9 mouse cellular contexts compared by ENCODE assay signal in genomic region chr1:180390321-180390731, GRCm38 (mm10).
DNase-seq lines count a peak whose midpoint lies in the region; ATAC-seq lines count a peak whose summit lies in the region.
"Had no signal": no experiment of that assay in that cellular context is flagged by ENCODE, and none has a peak within 500 bp of the region (broad histone marks: within the 10 kb centered on the region; RNA-seq: fewer than 3 reads in every experiment).

No protein-coding gene starts in this region.

- ATAC-seq in midbrain, embryonic 11.5 days (ENCODE audit: low FRiP score) = no peak

- no peak overlapping the region for H3K4me2 ChIP-seq in midbrain, embryonic 11.5 days

- peaks cover 5% of the 10 kb centered on the region; the same call in 1 of the 2 replicates for H3K4me1 ChIP-seq in midbrain, embryonic 11.5 days (ENCODE audit: control insufficient read depth, insufficient read depth, low read length)

- no peak overlapping the region for H3K9ac ChIP-seq in midbrain, embryonic 11.5 days (ENCODE audit: low read length)
- H3K9ac ChIP-seq: liver, embryonic 14.5 days had no signal

- H3K9me3 ChIP-seq in midbrain, embryonic 11.5 days (ENCODE audit: control insufficient read depth, low read length) = no peaks in the 10 kb centered on the region

- no peak overlapping the region for H3K4me3 ChIP-seq in midbrain, embryonic 11.5 days (ENCODE audit: low read depth, low read length)

- H3K27me3 ChIP-seq in midbrain, embryonic 11.5 days (ENCODE audit: control insufficient read depth, insufficient read depth, low read length) = no peaks in the 10 kb centered on the region

- H3K36me3 ChIP-seq in midbrain, embryonic 11.5 days (ENCODE audit: control insufficient read depth, insufficient read depth, low read length) = no peaks in the 10 kb centered on the region

- DNase-seq in adrenal gland, adult 2 months = peak; percentile 72
- DNase-seq in adrenal gland, adult 18-20 months (ENCODE audit: low spot score in 2 of 2) = no peak
- peak; percentile 76 to 77 for DNase-seq in CD8-positive naive resting alpha-beta T cell, adult 2 months (ENCODE audit: low read depth in 2 of 2, low spot score in 2 of 2)
- peak; percentile 70 for DNase-seq in gastrocnemius, postnatal 25 days
- DNase-seq in lung, postnatal 14 days = peak; percentile 45
- DNase-seq in thymus, postnatal 36 days = peak; percentile 65 to 78
- DNase-seq in left cerebral cortex, adult 9 months (ENCODE audit: low spot score in 2 of 2) = no peak
- DNase-seq in midbrain, embryonic 11.5 days (ENCODE audit: low spot score, missing footprints) = no peak

- 76% methylated on average over 3 of the region's 3 CpGs for WGBS in midbrain, embryonic 11.5 days

- H3K27ac ChIP-seq in midbrain, embryonic 11.5 days (ENCODE audit: low read depth, low read length) = no peak overlapping the region
- H3K27ac ChIP-seq: liver, embryonic 14.5 days had no signal

Comparison
In these comparisons a context has a peak if more than half of its experiments do, and no peak if none do; other contexts are left out.
1. DNase-seq: peak in adrenal gland, adult 2 months (single experiment), CD8-positive naive resting alpha-beta T cell, adult 2 months (2 of 2), gastrocnemius, postnatal 25 days (single experiment), lung, postnatal 14 days (single experiment) and thymus, postnatal 36 days (2 of 2); none in adrenal gland, adult 18-20 months (0 of 2), left cerebral cortex, adult 9 months (0 of 2) and midbrain, embryonic 11.5 days (single experiment).